Mouse (Mus musculus) embryonic facial prominence, embryonic 15.5 days (tissue): ENCODE data around the gene Akt1. TPM values are rescaled to one million over a fixed set of nuclear protein-coding genes. Genes with fewer than 3 reads are reported as not detected.

Source experiments
- ATAC-seq: fragments of 200-750 bp; cut with Nextera tagmentation; 2 replicates; pipeline ENCODE4 v1.8.0; 2017; ENCODE audit warnings: low read depth, moderate TSS enrichment; ENCODE audit not compliant: insufficient number of reproducible peaks, low FRiP score, low TSS enrichment
- H3K27ac ChIP-seq: fragments of 300-500 bp; sonication (generic); replicated peaks from 2 replicates; pipeline ENCODE4 v1.5.1; 2015; ENCODE audit warnings: mild to moderate bottlenecking, inconsistent platforms
- H3K27me3 ChIP-seq: fragments of 300-500 bp; sonication (generic); 2 replicates; pipeline ENCODE4 v1.6.1; 2015; ENCODE audit warnings: inconsistent platforms
- H3K36me3 ChIP-seq: fragments of 300-500 bp; sonication (generic); 2 replicates; pipeline ENCODE4 v1.6.1; 2015; ENCODE audit warnings: mild to moderate bottlenecking, inconsistent platforms
- H3K4me1 ChIP-seq: fragments of 300-500 bp; sonication (generic); 2 replicates; pipeline ENCODE4 v1.6.1; 2015; ENCODE audit warnings: inconsistent platforms
- H3K4me2 ChIP-seq: fragments of 300-500 bp; sonication (generic); replicated peaks from 2 replicates; pipeline ENCODE4 v1.6.1; 2015; ENCODE audit warnings: mild to moderate bottlenecking, inconsistent platforms
- H3K4me3 ChIP-seq: fragments of 300-500 bp; sonication (generic); replicated peaks from 2 replicates; pipeline ENCODE4 v1.5.1; 2015; ENCODE audit warnings: mild to moderate bottlenecking, inconsistent platforms
- H3K9ac ChIP-seq: fragments of 300-500 bp; sonication (generic); 2 replicates; pipeline ENCODE4 v1.6.1; 2015; ENCODE audit warnings: inconsistent platforms
- H3K9me3 ChIP-seq: fragments of 300-500 bp; sonication (generic); replicated peaks from 2 replicates; pipeline ENCODE4 v1.6.1; 2016; ENCODE audit warnings: inconsistent platforms
- whole genome bisulfite sequencing: fragments of 180-500 bp; shearing (Covaris S2); methylation state at CpG from one replicate; pipeline ENCODE4 v1.1.7; 2015; 5-methylcytosine and 5-hydroxymethylcytosine counted together
- microRNA-seq: library from miRNA; unstranded; fragments of <30 nt; microRNA quantifications from one replicate; pipeline ENCODE4, GENCODE M21; 2016; ENCODE audit warnings: borderline number of aligned reads
- polyA plus RNA-seq: library from polyadenylated mRNA; unstranded; fragments of >200 nt; fragmentation: Nextera tagmentation; extraction: Ambion mirVana; gene quantifications from 2 replicates; pipeline ENCODE4 v1.2.1, GENCODE M21; 2015

Gene Akt1
- polyA plus RNA-seq, 1 experiment from 2014 or later, result 84.9 TPM

DNA sequence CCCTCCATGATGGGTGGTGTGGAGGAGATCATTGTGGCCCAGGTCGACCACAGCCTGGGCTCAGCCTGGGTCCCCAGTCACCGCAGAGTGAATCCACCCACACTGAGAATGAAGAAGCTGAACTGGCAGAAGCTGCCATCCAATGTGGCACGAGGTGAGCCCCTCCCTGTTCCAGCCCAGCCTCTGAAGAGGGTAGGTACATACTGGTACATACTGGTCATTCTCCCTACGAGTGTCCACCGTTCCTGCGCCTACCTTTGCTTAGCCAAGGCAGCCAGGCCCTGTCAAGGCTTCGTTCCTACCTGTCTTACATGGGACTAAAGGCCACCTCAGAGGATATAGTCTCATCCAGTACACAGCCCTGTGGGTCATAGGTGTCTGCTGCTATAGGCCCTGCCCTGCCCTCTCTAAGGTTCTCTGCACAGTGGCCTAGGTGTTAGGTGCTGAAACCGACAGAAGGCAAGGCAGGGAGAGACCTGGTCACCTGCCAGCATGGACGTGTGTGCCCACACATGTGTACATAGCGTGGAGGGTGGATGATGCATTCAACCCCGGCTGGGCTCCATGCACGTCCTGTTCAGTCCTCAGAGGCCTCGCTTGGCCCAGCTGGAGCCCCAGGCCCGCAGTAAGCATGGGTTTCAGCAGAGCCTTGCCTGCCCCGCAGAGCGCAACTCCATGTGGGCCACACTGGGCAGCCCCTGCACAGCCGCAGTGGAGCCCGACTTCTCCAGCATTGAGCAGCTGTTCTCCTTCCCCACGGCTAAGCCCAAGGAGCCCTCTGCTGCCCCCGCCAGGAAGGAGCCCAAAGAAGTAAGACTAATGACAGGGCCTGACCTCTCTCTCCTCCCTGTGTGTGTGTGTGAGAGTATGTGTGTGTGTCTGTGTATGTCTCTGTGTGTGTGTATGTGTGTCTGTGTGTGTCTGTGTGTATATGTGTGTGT is 69.7 kb downstream of the Akt1 start:
- no peak overlapping the region for H3K4me2 ChIP-seq
- peaks cover 8% of the 10 kb centered on the region for H3K4me1 ChIP-seq
- no peaks in the 10 kb centered on the region for H3K27me3 ChIP-seq
- peak; percentile 51 for ATAC-seq
- H3K27ac ChIP-seq, result no peak overlapping the region
- H3K4me3 ChIP-seq, result no peak overlapping the region
- H3K9me3 ChIP-seq, result no peaks in the 10 kb centered on the region
- peaks cover 39% of the 10 kb centered on the region for H3K36me3 ChIP-seq
- H3K9ac ChIP-seq, result no peak overlapping the region
- 66% methylated on average over 20 of the region's 20 CpGs for WGBS

DNA sequence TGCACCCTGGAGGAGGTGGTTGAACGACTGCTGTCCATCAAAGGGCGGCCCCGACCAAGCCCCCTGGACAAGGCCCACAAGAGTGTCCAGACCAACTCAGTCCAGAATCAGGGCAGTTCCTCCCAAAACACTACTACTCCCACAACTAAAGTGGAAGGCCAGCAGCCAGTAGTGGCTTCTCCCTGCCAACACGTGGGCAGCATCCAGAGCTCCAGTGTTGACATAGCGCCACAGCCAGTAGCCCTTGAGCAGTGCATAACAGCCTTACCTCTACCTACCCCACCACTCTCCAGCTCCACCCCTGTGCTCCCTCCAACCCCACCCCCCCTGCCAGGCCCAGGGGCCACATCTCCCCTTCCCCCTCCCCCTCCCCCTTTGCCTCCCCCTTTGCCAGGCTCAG is 70.7 kb downstream of the Akt1 start:
- Histone ChIP-seq H3K36me3 (peaks cover 30% of the 10 kb centered on the region), H3K9ac (no peak overlapping the region), H3K4me1 (peaks cover 8% of the 10 kb centered on the region), H3K4me3 (no peak overlapping the region), H3K27ac (no peak overlapping the region), H3K27me3 (no peaks in the 10 kb centered on the region), H3K4me2 (no peak overlapping the region), H3K9me3 (no peaks in the 10 kb centered on the region)
- 86% methylated on average over 5 of the region's 5 CpGs for WGBS
- no peak for ATAC-seq

Small RNA genes lying within 50 kb of the gene (microRNA-seq; reads per million reads assigned to microRNA genes)
- gene Mir6939, result not detected

Other genes starting within 250 kb of the Akt1 start
- gene A530016L24Rik, start 185.4 kb downstream of the Akt1 start, polyA plus RNA-seq, result 0.48 and 0.49 TPM in 2 replicates
- gene Tmem179, start 158.1 kb downstream of the Akt1 start, polyA plus RNA-seq, result 0.45 TPM in 2 replicates
- 5.8 and 6.7 TPM in 2 replicates for gene Inf2, start 86.1 kb downstream of the Akt1 start, polyA plus RNA-seq
- gene Adssl1, start 54.8 kb downstream of the Akt1 start, polyA plus RNA-seq, result 12.4 and 17.5 TPM in 2 replicates
- gene Siva1, start 30.2 kb downstream of the Akt1 start, polyA plus RNA-seq, result 196 and 219 TPM in 2 replicates
- 4.8 and 5.6 TPM in 2 replicates for gene Zbtb42, start 3.9 kb upstream of the Akt1 start, polyA plus RNA-seq
- gene Cep170b, start 45.6 kb upstream of the Akt1 start, polyA plus RNA-seq, result 25.0 and 28.4 TPM in 2 replicates
- gene Pld4, start 85.8 kb upstream of the Akt1 start, polyA plus RNA-seq, result 13.4 and 15.3 TPM in 2 replicates
- 8.5 and 10.3 TPM in 2 replicates for gene Ahnak2, start 127.8 kb upstream of the Akt1 start, polyA plus RNA-seq
- 10.9 and 16.5 TPM in 2 replicates for gene Clba1, start 134.1 kb upstream of the Akt1 start, polyA plus RNA-seq
- 99.7 and 110 TPM in 2 replicates for gene Cdca4, start 154.5 kb upstream of the Akt1 start, polyA plus RNA-seq
- 0.35 and 0.41 TPM in 2 replicates for gene Gpr132, start 193.3 kb upstream of the Akt1 start, polyA plus RNA-seq